Mouse (Mus musculus): ENCODE data around the gene Dlgap5. TPM values are rescaled to one million over a fixed set of nuclear protein-coding genes. Genes with fewer than 3 reads are reported as not detected.

The Dlgap5 gene
- total RNA-seq, 2 experiments from 2014 or later, result not detected

- DNase-seq (ENCODE audit: low spot score), result no peak
Measured at GRCm38 (mm10) chr14:47353240-47353639, 65.0 kb downstream of the Dlgap5 start.

- DNase-seq (ENCODE audit: low spot score), result no peak
Measured at GRCm38 (mm10) chr14:47352272-47352671, 65.9 kb downstream of the Dlgap5 start.

GRCm38 (mm10) chr14:47350974-47351373 lies 67.2 kb downstream of the Dlgap5 start:
- no peak for DNase-seq (ENCODE audit: low spot score)

- no peak for DNase-seq (ENCODE audit: low spot score)
Measured at GRCm38 (mm10) chr14:47346715-47347114, 71.5 kb downstream of the Dlgap5 start.

- no peak for DNase-seq (ENCODE audit: low spot score)
Measured at GRCm38 (mm10) chr14:47341811-47342291, 76.4 kb downstream of the Dlgap5 start.

GRCm38 (mm10) chr14:47340231-47340925 lies 77.8 kb downstream of the Dlgap5 start:
- DNase-seq (ENCODE audit: low spot score), result no peak

Other genes with a start within 250 kb of the Dlgap5 start
- gene Gch1, start 229.0 kb downstream of the Dlgap5 start, total RNA-seq (2021), result 1 to 10 TPM; 1.9 to 3.6 TPM
- under 1 TPM; 0.40 to 0.53 TPM for gene Wdhd1, start 141.6 kb downstream of the Dlgap5 start, total RNA-seq (2021)
- 1 to 10 TPM; 6.9 to 9.3 TPM for gene Socs4, start 141.5 kb downstream of the Dlgap5 start, total RNA-seq (2021)
- 10 to 100 TPM; 24.2 to 24.6 TPM for gene Mapk1ip1l, start 120.1 kb downstream of the Dlgap5 start, total RNA-seq (2021)
- 1 to 10 TPM; 4.8 to 4.9 TPM for gene Lgals3, start 50.7 kb downstream of the Dlgap5 start, total RNA-seq (2021)
- gene Fbxo34, start 32.0 kb upstream of the Dlgap5 start, total RNA-seq (2021), result 10 to 100 TPM; 11.2 to 12.6 TPM
- 1 to 10 TPM; 6.7 to 6.9 TPM for gene Atg14, start 152.2 kb upstream of the Dlgap5 start, total RNA-seq (2021)
- gene Ktn1, start 230.0 kb upstream of the Dlgap5 start, total RNA-seq (2021), result 100 to 1,000 TPM; 191 to 211 TPM